Mouse (Mus musculus) embryonic facial prominence, embryonic 11.5 days (tissue): Measurements from ENCODE around the gene Mib2. TPM values are rescaled to one million over a fixed set of nuclear protein-coding genes. Genes with fewer than 3 reads are reported as not detected.

Source experiments
- ATAC-seq: fragments of 200-750 bp; cut with Nextera tagmentation; replicated peaks from 2 replicates; pipeline ENCODE4 v1.8.0; 2017; ENCODE audit warnings: low read depth; ENCODE audit not compliant: insufficient number of reproducible peaks, low FRiP score, low TSS enrichment
- DNase-seq: peaks from one replicate; pipeline ENCODE4 v3.0.0-alpha.2; 2015; ENCODE audit warnings: low spot score
- H3K27ac ChIP-seq: fragments of 300-500 bp; sonication (generic); replicated peaks from 2 replicates; pipeline ENCODE4 v1.5.1; 2014; ENCODE audit warnings: mild to moderate bottlenecking, low read depth, low read length, control low read depth
- H3K27me3 ChIP-seq: fragments of 300-500 bp; sonication (generic); 2 replicates; pipeline ENCODE4 v1.6.1; 2014; ENCODE audit warnings: mild to moderate bottlenecking, low read length, moderate library complexity, mixed read lengths; ENCODE audit not compliant: control insufficient read depth, insufficient read depth
- H3K36me3 ChIP-seq: fragments of 300-500 bp; sonication (generic); replicated peaks from 2 replicates; pipeline ENCODE4 v1.6.1; 2014; ENCODE audit warnings: low read depth, mild to moderate bottlenecking, low read length, moderate library complexity, mixed read lengths; ENCODE audit not compliant: control insufficient read depth, insufficient read depth
- H3K4me1 ChIP-seq: fragments of 300-500 bp; sonication (generic); 2 replicates; pipeline ENCODE4 v1.6.1; 2014; ENCODE audit warnings: low read length, mixed read lengths; ENCODE audit not compliant: control insufficient read depth, insufficient read depth
- H3K4me2 ChIP-seq: fragments of 300-500 bp; sonication (generic); 2 replicates; pipeline ENCODE4 v1.6.1; 2014; ENCODE audit warnings: low read depth, mild to moderate bottlenecking, control low read depth, low read length, moderate library complexity
- H3K4me3 ChIP-seq: fragments of 300-500 bp; sonication (generic); 2 replicates; pipeline ENCODE4 v1.5.1; 2014; ENCODE audit warnings: low read depth, low read length, control low read depth
- H3K9ac ChIP-seq: fragments of 300-500 bp; sonication (generic); replicated peaks from 2 replicates; pipeline ENCODE4 v1.6.1; 2014; ENCODE audit warnings: mild to moderate bottlenecking, control low read depth, low read length
- H3K9me3 ChIP-seq: fragments of 300-500 bp; sonication (generic); replicated peaks from 2 replicates; pipeline ENCODE4 v1.6.1; 2016; ENCODE audit warnings: mild to moderate bottlenecking, low read length, inconsistent platforms, mixed read lengths; ENCODE audit not compliant: control insufficient read depth
- WGBS: fragments of 180-500 bp; shearing (Covaris S2); extraction: QIAGEN DNeasy Blood & Tissue Kit; methylation state at CpG from one replicate; pipeline ENCODE4 v1.1.7; 2014; 5-methylcytosine and 5-hydroxymethylcytosine counted together
- polyA plus RNA-seq: library from polyadenylated mRNA; unstranded; fragments of >200 nt; fragmentation: Nextera tagmentation; extraction: Ambion mirVana; gene quantifications from 2 replicates; pipeline ENCODE4 v1.2.1, GENCODE M21; 2014

Gene Mib2
- polyA plus RNA-seq, 1 experiment from 2014 or later: 11.0 TPM

DNA sequence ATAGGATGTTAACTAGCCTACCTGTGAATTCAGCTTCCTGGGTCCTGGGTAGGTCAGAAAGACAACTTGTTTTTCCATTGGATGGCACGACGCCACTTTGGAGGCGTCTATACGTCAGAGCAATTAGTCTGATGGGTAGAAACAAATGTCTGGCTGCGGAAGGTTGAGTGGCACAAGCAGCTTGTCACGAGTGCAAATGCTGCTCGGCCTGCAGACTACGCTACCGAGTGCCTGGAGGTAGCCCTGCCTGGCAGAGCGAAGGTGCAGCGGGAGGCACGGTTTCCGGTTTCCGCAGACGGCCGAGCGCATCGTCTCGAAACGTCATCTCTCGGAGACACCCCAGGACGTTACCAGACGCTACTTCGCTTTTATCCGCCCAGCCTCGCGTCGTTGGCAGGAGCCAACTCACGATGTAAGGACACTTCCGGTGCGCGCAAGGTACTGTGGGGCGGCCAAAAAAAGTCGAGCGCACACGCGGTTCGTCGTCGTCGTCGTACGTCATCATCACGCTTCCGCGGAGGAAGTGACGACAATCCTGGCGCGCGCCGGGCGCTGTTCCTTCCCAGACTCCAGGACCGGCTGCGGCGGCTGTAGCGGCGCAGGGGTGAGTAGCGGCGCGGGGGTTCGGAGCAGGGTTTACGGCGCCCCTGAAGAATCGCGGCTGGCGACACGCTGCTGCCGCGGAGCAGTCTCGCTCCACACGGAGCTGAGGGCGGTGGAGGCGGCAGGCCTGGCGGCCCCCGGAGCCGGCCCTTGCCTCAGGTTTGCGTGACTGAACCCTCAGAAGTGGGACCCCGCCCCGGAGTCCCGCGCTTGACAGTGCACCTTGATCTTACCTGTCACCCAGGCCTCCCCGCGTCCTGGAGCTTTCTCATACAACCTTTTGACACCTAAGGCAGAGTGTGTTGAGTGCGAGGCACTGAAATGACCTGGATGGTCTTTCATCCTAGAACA lies 44.4 kb downstream of the Mib2 start, which contains the start of gene Cdk11b:
TSS of gene Cdk11b (plus strand) at position 517 of the 954 bp plus-strand sequence.
- Histone ChIP-seq H3K4me2 (peak within 1 kb of the TSS; percentile 64), H3K27ac (peak within 1 kb of the TSS; percentile 75), H3K9ac (peak within 1 kb of the TSS; percentile 81), H3K4me3 (peak within 1 kb of the TSS; percentile 97), H3K4me1 (no peaks in the 10 kb centered on the region), H3K27me3 (no peaks in the 10 kb centered on the region), H3K9me3 (no peaks in the 10 kb centered on the region), H3K36me3 (no peaks in the 10 kb centered on the region; the same call in 1 of the 2 replicates)
- ATAC-seq: peak; percentile 99
- DNase-seq: peak; percentile 98
- under 1% methylated on average over 84 of the region's 84 CpGs for WGBS

DNA sequence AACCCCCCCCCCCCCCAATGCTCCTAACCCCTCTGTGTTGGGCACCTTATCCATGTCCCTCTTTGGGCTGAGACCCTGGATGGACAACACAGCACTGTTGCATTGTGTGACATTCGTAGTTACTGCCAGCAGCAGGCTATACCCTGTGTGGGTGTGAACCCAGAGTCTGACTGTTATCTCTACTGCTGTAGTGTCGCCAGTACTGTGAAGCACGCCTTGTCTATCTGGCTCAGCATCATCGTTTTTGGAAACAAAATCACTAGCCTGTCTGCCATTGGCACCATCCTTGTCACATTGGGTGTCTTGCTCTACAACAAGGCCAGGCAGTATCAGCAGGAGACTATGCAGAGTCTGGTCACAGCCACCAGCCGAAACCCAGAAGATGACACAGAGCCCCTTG lies 50.7 kb downstream of the Mib2 start:
- ATAC-seq (no peak), DNase-seq (no peak)
- Histone ChIP-seq H3K27ac (no peak overlapping the region), H3K27me3 (no peaks in the 10 kb centered on the region), H3K4me1 (no peaks in the 10 kb centered on the region), H3K9ac (no peak overlapping the region), H3K9me3 (no peaks in the 10 kb centered on the region), H3K4me2 (no peak overlapping the region), H3K36me3 (peaks cover 8% of the 10 kb centered on the region), H3K4me3 (no peak overlapping the region)
- 92% methylated on average over 5 of the region's 5 CpGs for WGBS

- H3K4me2 ChIP-seq: no peak overlapping the region
- peaks cover 2% of the 10 kb centered on the region for H3K36me3 ChIP-seq
- H3K9ac ChIP-seq: no peak overlapping the region
- DNase-seq: no peak
- 98% methylated on average over 3 of the region's 3 CpGs for WGBS
- H3K27me3 ChIP-seq: no peaks in the 10 kb centered on the region
- no peak overlapping the region for H3K27ac ChIP-seq
- no peak overlapping the region for H3K4me3 ChIP-seq
- no peaks in the 10 kb centered on the region for H3K4me1 ChIP-seq
- no peak for ATAC-seq
- no peaks in the 10 kb centered on the region for H3K9me3 ChIP-seq
Observed at GRCm38 (mm10) chr4:155613264-155613663, 55.7 kb downstream of the Mib2 start.

DNA sequence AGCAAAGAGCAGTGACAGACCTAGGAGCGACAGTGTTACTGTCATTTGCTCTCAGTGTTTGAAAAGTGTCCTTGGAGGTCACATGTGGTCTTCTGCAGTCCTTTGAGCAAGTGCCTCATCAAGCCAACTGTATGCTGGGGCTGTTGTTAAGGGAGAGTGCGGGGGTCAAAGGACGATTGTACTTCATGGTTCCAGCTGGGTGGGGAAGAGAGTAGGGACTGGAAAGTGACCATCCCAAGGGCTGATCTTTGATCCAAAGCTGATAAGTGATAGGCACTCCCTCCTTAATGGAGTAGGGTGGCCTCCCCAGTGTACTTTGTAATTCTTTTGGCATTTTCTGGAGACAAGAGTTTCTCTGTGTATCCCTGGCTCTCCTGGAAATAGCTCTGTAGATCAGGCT lies 57.1 kb downstream of the Mib2 start:
- no peak overlapping the region for H3K4me2 ChIP-seq
- no peaks in the 10 kb centered on the region for H3K4me1 ChIP-seq
- ATAC-seq: no peak
- DNase-seq: no peak
- no peak overlapping the region for H3K9ac ChIP-seq
- H3K36me3 ChIP-seq: peaks cover 2% of the 10 kb centered on the region; the same call in 1 of the 2 replicates
- no peaks in the 10 kb centered on the region for H3K27me3 ChIP-seq
- H3K9me3 ChIP-seq: no peaks in the 10 kb centered on the region
- H3K27ac ChIP-seq: no peak overlapping the region
- WGBS: 94% methylated on average over 3 of the region's 3 CpGs
- H3K4me3 ChIP-seq: no peak overlapping the region

DNA sequence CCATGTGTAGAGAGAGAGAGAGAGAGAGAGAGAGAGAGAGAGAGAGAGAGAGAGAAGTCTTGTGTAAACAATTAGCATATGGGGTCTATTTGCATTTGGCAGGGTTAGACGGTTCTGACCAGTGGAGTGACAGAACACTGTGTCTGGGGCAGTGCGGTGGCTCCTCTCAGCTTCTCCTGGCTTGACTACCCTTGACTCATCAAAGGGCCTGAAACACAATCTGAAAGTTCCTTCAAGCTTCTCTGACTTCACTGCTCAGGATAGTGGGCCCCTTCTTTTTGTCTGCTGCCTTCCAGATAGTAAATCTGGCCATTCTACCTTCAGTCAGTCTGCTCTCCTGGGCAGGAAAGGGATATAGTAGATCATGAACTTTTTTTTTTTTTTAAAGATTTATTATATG lies 62.2 kb downstream of the Mib2 start:
- no peaks in the 10 kb centered on the region; the same call in 1 of the 2 replicates for H3K36me3 ChIP-seq
- no peak for ATAC-seq
- H3K9ac ChIP-seq: no peak overlapping the region
- H3K4me1 ChIP-seq: no peaks in the 10 kb centered on the region
- H3K4me3 ChIP-seq: no peak overlapping the region
- H3K9me3 ChIP-seq: no peaks in the 10 kb centered on the region
- DNase-seq: no peak
- 71% methylated on average over 2 of the region's 2 CpGs for WGBS
- no peak overlapping the region for H3K4me2 ChIP-seq
- H3K27ac ChIP-seq: no peak overlapping the region
- H3K27me3 ChIP-seq: no peaks in the 10 kb centered on the region

DNA sequence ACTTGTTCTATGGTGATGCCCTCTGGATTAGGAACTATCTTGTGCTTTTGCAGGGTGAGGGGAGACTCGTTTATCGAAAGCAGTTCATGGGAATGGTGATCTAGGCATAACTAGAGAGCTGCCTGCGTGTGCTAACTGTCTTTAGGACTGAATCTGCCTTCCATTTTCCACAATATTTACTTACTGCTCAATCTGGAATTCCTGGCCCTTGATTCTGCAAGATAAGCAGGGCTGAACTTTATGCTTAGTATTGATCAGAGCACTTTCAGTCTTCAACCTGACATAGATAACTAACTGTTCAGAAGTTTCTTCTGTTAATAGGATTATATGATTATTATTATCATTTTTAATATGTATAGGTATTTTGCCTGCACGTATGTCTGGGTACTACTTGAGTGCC lies 63.9 kb downstream of the Mib2 start:
- H3K27ac ChIP-seq: no peak overlapping the region
- H3K4me1 ChIP-seq: no peaks in the 10 kb centered on the region
- H3K4me3 ChIP-seq: no peak overlapping the region
- DNase-seq (no peak), ATAC-seq (no peak)
- 88% methylated on average over 4 of the region's 4 CpGs for WGBS
- no peaks in the 10 kb centered on the region; the same call in 1 of the 2 replicates for H3K36me3 ChIP-seq
- H3K4me2 ChIP-seq: no peak overlapping the region
- H3K9me3 ChIP-seq: no peaks in the 10 kb centered on the region
- H3K9ac ChIP-seq: no peak overlapping the region
- H3K27me3 ChIP-seq: no peaks in the 10 kb centered on the region

Other genes with a start within 250 kb of the Mib2 start
- not detected in 2 replicates for gene Tmem52, start 200.1 kb downstream of the Mib2 start, polyA plus RNA-seq
- 677 and 691 TPM in 2 replicates for gene Gnb1, start 177.8 kb downstream of the Mib2 start, polyA plus RNA-seq
- 110 and 112 TPM in 2 replicates for gene Nadk, start 106.8 kb downstream of the Mib2 start, polyA plus RNA-seq
- gene Slc35e2, start 67.8 kb downstream of the Mib2 start, polyA plus RNA-seq: 14.6 and 16.2 TPM in 2 replicates
- gene Cdk11b, start 44.3 kb downstream of the Mib2 start, polyA plus RNA-seq: 65.3 and 71.2 TPM in 2 replicates
- not detected in 2 replicates for gene Gm10563, start 23.8 kb downstream of the Mib2 start, polyA plus RNA-seq
- 6.3 and 8.7 TPM in 2 replicates for gene Mmp23, start 15.8 kb downstream of the Mib2 start, polyA plus RNA-seq
- gene Fndc10, start 25.1 kb upstream of the Mib2 start, polyA plus RNA-seq: 2.1 TPM in 2 replicates
- gene Ssu72, start 35.6 kb upstream of the Mib2 start, polyA plus RNA-seq: 147 and 151 TPM in 2 replicates
- gene Tmem240, start 65.6 kb upstream of the Mib2 start, polyA plus RNA-seq: 0.56 and 0.70 TPM in 2 replicates
- gene Atad3a, start 91.9 kb upstream of the Mib2 start, polyA plus RNA-seq: 79.0 and 87.2 TPM in 2 replicates
- 4.7 and 5.9 TPM in 2 replicates for gene Vwa1, start 105.5 kb upstream of the Mib2 start, polyA plus RNA-seq
- 0.18 and 0.26 TPM in 2 replicates for gene Tmem88b, start 116.7 kb upstream of the Mib2 start, polyA plus RNA-seq
- not detected in 2 replicates for gene Ankrd65, start 121.2 kb upstream of the Mib2 start, polyA plus RNA-seq
- gene Mrpl20, start 133.7 kb upstream of the Mib2 start, polyA plus RNA-seq: 250 and 256 TPM in 2 replicates
- gene Ccnl2, start 143.3 kb upstream of the Mib2 start, polyA plus RNA-seq: 170 and 173 TPM in 2 replicates
- gene Aurkaip1, start 162.1 kb upstream of the Mib2 start, polyA plus RNA-seq: 121 and 123 TPM in 2 replicates
- 34.4 and 38.2 TPM in 2 replicates for gene Mxra8, start 170.5 kb upstream of the Mib2 start, polyA plus RNA-seq
- gene Dvl1, start 178.2 kb upstream of the Mib2 start, polyA plus RNA-seq: 6.8 and 7.7 TPM in 2 replicates
- gene Tas1r3, start 194.2 kb upstream of the Mib2 start, polyA plus RNA-seq: 0.15 and 0.27 TPM in 2 replicates
- 18.3 and 21.1 TPM in 2 replicates for gene Cptp, start 200.2 kb upstream of the Mib2 start, polyA plus RNA-seq
- 92.8 and 93.0 TPM in 2 replicates for gene Ints11, start 200.3 kb upstream of the Mib2 start, polyA plus RNA-seq
- 35.6 and 39.3 TPM in 2 replicates for gene Pusl1, start 222.6 kb upstream of the Mib2 start, polyA plus RNA-seq
- gene Acap3, start 222.6 kb upstream of the Mib2 start, polyA plus RNA-seq: 18.6 and 21.2 TPM in 2 replicates